Mouse (Mus musculus): ENCODE results near the gene Nbl1.

Gene Nbl1

GRCm38 (mm10) chr4:139064831-139065230 lies 28.0 kb downstream of the Nbl1 start:
- no peak for DNase-seq (ENCODE audit: low read depth)

GRCm38 (mm10) chr4:139059569-139059968 lies 33.2 kb downstream of the Nbl1 start:
- DNase-seq (ENCODE audit: low read depth), result peak; percentile 73

DNA sequence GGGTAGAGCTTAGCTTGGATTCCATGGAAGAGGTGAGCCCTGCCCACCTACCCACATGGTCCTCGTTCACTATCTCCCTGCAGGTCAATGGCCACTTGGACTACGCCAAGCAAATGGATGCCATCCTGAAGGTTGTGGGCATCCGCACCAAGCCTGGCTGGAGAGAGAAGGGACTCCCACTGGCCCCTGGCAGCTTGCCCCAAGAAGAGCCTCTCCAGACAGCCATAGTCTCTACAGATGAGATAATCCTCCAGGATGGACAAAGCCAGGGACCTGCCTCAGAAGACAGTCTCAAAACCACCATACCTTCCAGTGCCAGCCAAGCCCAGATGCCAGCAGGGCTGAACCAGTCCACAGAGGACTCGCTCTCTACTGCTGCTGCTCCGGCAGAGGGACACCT lies 34.8 kb downstream of the Nbl1 start:
- DNase-seq (ENCODE audit: low read depth), result no peak

- DNase-seq (ENCODE audit: low read depth), result no peak
Measured at GRCm38 (mm10) chr4:139057291-139057690, 35.5 kb downstream of the Nbl1 start.

DNA sequence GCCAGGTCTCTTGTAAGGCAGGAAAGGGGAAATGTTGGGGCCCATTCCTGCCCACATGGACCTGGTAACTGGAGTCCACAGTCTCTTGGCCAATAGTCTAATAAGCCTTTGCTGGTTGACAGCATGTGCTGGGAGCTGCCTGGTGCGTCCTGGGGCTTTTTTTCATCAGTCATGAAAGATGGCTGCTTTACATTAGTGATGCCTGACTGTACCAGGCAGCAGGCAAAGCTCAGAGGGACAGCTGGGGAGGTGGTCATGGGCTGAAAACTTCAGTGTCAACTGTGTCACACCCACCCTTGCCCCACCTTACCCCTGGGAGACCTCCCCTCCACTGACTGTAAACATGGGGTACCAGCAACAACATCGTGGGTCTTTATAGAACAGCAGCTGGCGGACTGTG lies 37.0 kb downstream of the Nbl1 start:
- no peak for DNase-seq (ENCODE audit: low read depth)

- DNase-seq (ENCODE audit: low read depth), result peak; percentile 53
Measured at GRCm38 (mm10) chr4:139055336-139055735, 37.5 kb downstream of the Nbl1 start.

- DNase-seq (ENCODE audit: low read depth), result no peak
Measured at GRCm38 (mm10) chr4:139054300-139054923, 38.4 kb downstream of the Nbl1 start.

- DNase-seq (ENCODE audit: low read depth), result no peak
Measured at GRCm38 (mm10) chr4:139053391-139053790, 39.4 kb downstream of the Nbl1 start.

- DNase-seq (ENCODE audit: low read depth), result no peak
Measured at GRCm38 (mm10) chr4:139052796-139053195, 40.0 kb downstream of the Nbl1 start.

DNA sequence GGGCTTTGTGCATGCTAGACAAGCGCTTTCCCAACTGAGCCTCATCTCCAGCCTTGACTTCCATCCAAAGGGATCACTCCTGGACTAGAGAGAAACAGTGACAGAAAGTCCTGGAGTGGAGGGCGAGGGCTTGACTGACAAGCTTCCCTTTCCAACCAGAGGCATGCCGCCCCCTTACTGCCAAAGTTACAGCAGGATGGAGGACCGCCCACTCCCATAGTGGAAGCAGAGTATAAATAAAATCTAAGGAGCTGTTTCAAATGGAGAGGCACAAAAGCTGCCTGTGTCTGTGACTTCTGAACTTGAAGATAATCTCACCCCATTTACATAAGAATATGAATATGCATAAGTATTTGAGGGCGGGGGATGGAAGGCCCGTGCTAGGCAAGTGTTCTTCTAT lies 44.3 kb downstream of the Nbl1 start:
- no peak for DNase-seq (ENCODE audit: low read depth)

- no peak for DNase-seq (ENCODE audit: low read depth)
Measured at GRCm38 (mm10) chr4:139046354-139046753, 46.4 kb downstream of the Nbl1 start.

GRCm38 (mm10) chr4:139044566-139044965 lies 48.2 kb downstream of the Nbl1 start:
- no peak for DNase-seq (ENCODE audit: low read depth)

- DNase-seq (ENCODE audit: low read depth), result no peak
Measured at GRCm38 (mm10) chr4:139043600-139043999, 49.2 kb downstream of the Nbl1 start.

DNA sequence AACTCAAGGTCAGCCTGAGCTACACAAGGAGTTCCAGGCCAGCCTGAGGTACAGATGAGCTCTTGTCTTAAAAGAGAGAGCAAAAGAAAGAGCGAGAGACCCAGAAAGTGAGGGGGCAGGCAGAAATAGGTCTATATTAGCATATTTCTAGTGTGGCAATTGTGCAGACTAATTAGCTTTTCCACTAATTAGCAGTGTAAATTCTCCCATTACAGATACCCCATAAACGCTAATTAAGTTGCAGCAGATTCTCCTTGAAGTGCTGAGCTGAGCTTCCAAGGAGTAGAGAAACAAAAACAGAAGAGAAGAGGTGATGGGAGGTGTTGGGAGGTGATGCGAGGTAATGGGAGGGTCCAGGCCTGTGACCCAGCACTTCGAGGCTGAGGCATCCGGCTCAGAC lies 50.2 kb downstream of the Nbl1 start:
- DNase-seq (ENCODE audit: low read depth), result no peak

GRCm38 (mm10) chr4:139040084-139040839 lies 52.5 kb downstream of the Nbl1 start:
- no peak for DNase-seq (ENCODE audit: low read depth)

GRCm38 (mm10) chr4:139037795-139038607 lies 54.8 kb downstream of the Nbl1 start:
- DNase-seq (ENCODE audit: low read depth), result no peak

DNA sequence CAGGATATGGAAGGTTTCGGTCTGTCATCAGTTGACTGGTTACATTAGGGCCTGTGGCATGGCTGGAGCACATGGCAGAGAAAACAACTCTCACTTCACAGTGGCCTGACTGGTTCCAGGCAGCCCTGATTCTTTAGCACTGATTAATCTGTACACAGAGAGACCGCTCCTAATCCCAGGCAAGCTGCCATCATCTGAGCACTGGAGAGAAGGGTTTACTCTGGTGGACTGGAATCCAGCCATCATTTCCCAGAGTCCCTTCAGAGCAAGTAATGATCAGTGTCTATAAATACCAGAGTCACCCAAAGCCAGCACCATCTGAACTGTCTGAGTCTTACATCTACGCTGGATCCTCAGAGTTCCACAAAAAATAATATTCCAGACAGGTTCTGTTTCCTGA lies 57.0 kb downstream of the Nbl1 start:
- DNase-seq (ENCODE audit: low read depth), result peak; percentile 2

GRCm38 (mm10) chr4:139034942-139035341 lies 57.9 kb downstream of the Nbl1 start:
- no peak for DNase-seq (ENCODE audit: low read depth)

DNA sequence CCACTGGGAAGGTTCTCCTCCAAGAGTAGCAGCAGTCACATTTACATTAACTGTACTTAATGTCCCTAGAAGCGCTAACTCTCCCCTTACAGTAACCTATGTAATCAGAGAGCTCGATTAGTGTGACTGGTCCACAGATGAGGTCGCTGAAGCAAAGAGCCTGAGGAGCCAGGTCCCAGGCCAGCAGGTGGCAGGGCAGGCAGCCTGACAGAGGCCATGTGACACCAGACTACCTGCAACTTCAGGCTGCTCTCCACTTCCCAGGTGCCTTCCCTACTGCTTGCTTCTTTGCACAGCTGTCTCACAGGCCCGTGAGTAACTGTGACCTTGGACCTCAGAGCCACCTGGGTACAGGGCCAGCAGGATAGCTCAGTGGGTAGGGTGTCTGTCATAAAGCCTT lies 58.3 kb downstream of the Nbl1 start:
- DNase-seq (ENCODE audit: low read depth), result no peak

DNA sequence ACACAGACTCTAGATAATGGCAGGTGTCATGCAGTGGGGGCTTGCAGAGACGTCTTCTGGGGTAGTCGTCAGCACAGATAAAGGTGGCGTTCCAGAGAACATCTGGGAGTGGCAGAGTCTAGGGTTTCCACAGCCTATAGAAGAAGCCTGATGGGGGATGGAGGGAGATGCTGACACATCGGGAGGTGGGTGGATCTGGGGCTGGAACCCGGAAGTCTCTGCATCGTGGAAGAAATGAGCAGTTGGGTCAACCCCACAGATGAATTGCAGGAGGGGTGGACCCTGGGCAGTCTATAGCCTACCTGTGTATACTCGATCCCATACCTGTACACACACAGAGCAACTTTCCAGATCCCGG lies 58.8 kb downstream of the Nbl1 start:
- no peak for DNase-seq (ENCODE audit: low read depth)

- DNase-seq (ENCODE audit: low read depth), result no peak
Measured at GRCm38 (mm10) chr4:139033263-139034009, 59.4 kb downstream of the Nbl1 start.

- no peak for DNase-seq (ENCODE audit: low read depth)
Measured at GRCm38 (mm10) chr4:139032521-139032920, 60.3 kb downstream of the Nbl1 start.

All from NIH3T3 (cell line).